Mouse (Mus musculus) cerebellum, postnatal 4 days (tissue): Measurements from ENCODE around the gene Fcor.

Experiments used
- DNase-seq, 2 experiments: peaks; one replicate each; pipeline ENCODE4 v3.0.0; 2022; ENCODE audit warnings: low spot score in 2 of 2, mixed read lengths in 1 of 2

The Fcor gene

DNA sequence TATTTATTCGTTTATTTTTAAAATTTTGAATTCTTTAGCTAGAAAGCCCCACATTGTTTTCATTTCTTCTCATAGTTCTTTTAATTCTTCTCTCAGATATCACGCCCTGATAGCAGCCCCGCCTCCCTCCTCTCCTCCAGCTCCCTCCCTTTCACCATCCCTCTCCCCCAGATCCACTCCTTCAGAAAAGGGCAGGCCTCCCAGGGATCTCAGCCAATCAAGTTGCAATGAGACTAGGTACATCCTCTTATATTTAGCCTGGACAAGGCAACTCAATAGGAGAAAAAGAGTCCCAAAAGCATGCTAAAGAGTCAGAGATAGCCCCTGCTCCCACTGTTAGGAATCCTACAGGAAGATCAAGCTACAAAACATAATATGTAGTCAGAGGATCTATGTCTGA lies 2.5 kb upstream of the Fcor start:
- DNase-seq = no peak

DNA sequence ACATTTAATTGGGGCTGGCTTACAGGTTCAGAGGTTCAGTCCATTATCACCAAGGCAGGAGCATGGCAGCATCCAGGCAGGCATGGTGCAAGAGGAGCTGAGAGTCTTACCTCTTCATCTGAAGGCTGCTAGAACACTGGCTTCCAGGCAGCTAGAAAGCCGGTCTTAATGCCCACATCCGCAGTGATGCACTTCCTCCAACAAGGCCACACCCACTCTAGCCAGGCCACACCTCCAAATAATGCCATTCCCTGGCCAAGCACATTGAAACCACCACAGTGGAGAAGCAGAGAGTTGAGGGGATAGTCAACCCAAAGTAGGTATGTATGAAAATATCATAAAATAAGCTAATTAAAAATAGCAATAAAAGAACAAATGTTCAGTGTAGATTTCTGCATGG lies 1.8 kb downstream of the Fcor start:
- DNase-seq = no peak

DNA sequence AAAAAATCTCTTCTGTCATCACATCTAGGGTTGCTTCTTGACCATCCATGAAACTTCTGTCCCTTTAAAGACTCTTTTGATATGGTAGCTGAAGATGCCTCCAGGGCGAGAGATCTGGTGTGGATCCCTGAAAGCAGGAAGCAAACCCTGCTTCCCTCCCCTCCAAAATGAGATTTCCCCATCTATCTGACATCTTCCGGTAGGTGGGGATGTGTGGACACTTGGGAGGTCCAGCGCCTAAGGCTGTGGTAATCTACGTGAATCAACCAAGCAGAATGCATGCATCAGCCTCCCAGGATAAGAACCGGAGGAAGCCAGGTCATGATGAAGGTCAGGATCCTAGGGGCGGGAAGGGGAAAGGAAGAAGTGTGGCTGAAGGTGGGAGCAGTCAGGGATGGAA lies 6.7 kb downstream of the Fcor start, which contains the start of gene Mcemp1:
Gene Mcemp1 (plus strand): TSS at position 248 of the 400 bp plus-strand sequence.
- DNase-seq = no peak

DNA sequence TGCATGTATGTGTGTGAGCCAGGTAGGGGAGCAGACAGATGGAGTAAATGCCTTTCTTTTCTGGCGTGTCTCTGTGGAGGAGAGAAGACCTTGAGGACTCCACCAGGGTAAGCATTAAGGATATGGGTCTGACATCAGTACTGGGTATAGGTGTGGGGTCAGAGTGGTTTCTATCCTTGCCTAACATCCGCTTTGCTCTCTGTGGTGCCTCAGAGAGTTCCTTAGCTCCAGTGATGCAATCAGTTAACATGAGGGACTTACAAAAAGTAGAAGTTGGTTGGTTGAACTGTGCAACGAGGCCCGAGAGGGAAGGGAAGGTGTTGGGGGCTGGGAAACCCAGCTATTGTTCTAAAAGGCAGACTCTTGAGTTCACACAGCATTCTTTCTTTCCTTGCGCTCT lies 7.8 kb downstream of the Fcor start:
- DNase-seq = no peak

DNA sequence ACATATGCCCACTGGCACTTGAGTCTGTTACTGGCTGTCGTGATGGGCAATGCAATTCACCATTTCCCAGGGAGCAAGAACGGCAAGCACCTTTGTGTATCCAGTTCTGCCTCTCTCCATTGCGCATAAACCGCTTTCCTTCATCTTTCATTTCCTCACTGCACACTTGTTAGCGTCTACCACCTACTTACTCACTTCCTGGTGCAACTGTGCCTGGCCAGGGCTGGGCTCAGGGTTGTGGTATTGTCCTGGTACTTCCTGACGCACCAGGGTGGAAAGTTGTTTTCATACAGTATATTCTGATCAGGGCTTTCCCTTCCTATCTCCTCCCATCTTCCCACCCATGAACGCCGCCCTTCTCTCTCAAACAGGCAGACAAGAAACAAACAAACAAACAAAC lies 11.3 kb downstream of the Fcor start:
- DNase-seq = no peak

DNA sequence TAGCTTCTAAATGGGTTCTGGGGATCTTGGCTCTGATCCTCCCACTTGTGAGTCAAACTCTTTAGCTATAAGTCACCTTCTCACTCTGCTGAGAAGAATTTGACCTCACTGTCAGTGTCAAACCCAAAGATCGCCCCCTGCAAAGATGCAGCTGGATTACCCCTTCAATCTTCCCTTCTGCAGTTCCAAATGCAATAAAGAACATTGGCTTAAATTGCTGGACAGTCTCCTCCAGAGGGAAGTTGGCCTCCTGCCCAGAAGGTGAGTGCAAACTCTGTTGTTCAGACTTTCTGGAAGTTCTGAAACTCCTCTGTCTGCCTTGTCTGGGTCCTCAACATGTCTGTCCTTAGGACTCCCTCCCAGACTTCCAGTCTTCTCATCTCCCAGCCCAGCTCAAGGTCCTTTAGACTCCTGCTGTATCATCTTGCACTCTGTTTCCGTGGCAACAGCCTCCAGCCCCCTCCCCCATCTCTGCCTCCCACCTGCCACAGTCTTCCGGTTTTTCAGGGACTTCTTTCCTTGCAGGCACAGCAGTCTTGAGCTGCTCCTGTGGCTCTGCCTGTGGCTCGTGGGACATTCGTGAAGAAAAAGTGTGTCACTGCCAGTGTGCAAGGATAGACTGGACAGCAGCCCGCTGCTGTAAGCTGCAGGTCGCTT lies 15.3 kb downstream of the Fcor start:
- DNase-seq = no peak

DNA sequence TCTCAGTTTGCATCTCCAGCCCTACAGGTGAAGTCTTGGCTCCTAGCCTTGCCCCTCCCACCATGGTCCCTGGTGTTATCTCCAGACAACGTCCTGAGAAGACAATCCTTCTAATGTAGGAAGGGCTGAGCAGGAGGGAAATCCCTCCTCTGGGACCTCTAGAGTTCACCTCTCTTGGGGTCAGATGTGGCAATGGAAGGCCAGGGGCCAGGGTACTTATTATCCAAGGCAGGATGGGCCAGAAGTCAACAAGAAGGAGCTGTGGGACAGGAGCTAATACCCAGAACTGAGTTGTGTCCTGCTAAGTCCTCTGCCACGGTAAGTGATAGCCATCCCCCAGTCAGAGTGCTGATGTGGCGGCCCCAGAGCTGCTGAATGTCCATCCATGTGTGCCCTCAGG lies 16.6 kb downstream of the Fcor start, which contains the start of gene Retn:
Gene Retn (plus strand): TSS at position 245 of the 400 bp plus-strand sequence.
- DNase-seq = no peak

DNA sequence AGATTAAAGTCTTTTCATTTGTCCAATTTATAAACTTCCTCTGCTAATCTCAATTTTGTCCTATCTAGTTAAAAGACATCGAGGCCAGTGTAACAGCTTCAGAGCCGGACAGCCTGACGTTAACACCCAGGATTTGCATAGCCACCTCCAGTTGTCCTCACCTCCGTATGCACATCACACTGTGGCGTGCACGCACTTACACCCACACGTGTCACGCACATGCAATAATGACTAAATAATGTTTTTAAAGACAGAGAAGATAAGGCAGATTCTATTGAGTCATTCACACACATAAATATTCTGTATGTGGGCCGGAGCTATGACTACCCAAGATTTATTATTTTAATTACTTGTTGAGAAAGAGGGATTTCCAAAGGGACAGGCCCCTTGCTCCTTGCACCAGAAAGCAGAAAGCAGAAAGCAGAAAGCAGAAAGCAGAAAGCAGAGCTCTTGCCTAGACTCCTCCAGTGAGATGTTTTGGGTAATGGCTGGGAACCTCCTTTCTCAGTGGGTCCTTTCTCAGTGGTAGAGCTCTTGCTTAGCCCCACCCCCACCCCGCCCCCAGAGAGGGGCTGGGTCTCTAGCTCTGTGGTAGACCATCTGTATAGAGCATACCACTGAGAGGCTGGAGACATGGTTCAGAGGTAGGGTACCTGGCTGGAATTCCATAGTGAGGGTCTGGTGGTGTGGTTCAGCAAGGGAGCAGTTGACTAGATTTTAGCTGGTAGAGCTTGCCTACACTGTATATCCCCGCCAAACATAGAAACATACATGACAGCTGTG lies 17.2 kb downstream of the Fcor start:
- no peak for DNase-seq

DNA sequence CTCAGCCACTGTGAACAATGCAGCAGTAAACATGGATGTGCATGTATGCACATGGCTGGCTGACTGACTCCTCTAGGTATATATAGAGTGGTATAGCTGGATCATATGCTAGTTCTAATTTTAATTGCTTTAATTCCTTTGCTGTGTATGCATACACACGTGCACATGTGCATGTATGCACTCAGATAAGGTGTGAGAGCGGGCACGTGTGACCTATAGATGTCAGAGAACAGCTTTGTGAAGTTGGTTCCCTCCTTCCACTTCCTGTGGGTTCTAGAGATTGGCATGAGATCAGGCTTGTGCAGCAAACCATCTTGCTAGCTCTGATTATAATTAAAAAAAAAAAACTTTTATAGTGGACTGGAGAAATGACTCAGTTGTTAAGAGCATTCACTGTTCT lies 19.3 kb downstream of the Fcor start:
- DNase-seq = no peak

DNA sequence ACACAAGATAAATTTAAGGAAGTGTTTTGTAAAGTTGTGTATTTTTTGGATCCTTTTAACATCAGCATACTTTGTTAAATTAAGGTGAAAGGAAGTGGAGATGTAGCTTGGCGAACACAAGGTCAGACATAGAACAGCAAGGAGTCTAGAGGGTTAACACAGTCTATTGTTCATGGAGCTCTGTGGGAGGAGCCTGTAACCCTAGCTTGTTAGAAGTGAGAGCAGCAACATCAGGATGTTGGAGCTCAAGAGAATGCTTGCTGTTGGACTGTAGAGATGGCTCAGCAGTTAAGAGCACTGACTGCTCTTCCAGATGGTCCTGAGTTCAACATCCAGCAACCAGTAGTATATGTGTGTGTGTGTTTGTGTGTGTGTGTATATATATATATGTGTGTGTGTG lies 23.2 kb downstream of the Fcor start:
- no peak for DNase-seq

DNA sequence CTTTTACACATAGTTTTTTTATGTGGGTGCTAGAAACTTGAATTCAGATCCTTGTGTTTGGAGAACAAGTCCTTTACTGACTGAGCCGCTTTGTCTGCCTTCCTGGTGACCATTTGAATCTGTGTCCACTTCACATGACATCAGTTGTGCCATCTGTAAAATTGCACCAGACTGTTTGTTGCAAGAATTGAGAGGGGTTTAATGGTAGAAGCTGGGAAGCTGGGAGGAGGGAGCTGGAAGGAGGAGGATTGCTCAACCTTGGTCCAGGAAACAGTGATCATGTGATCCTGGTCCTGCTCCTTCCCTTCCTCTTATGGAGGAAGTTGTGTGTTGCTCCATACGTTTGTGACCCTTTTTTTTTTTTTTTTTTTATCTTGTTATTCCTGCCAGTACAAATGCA lies 23.9 kb downstream of the Fcor start:
- no peak for DNase-seq

DNA sequence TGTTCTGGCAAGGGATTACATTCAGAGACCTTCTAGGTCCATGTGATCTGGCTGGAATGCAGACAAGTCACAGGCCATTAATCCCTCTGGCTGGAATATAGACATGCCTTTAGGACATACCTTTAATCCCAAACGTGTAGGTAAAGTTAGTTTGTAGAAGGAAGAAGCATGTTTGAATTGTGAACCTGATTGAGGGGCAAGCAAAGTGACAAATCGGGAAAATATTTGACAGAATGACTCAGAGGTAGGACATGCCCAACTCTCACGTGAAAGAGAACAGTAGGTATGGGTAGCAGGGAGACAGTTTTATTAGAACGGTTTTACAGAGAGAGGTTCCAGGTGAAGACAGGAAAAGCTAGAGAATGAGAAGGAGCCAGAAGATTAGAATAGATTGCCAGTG lies 24.6 kb downstream of the Fcor start:
- no peak for DNase-seq

DNA sequence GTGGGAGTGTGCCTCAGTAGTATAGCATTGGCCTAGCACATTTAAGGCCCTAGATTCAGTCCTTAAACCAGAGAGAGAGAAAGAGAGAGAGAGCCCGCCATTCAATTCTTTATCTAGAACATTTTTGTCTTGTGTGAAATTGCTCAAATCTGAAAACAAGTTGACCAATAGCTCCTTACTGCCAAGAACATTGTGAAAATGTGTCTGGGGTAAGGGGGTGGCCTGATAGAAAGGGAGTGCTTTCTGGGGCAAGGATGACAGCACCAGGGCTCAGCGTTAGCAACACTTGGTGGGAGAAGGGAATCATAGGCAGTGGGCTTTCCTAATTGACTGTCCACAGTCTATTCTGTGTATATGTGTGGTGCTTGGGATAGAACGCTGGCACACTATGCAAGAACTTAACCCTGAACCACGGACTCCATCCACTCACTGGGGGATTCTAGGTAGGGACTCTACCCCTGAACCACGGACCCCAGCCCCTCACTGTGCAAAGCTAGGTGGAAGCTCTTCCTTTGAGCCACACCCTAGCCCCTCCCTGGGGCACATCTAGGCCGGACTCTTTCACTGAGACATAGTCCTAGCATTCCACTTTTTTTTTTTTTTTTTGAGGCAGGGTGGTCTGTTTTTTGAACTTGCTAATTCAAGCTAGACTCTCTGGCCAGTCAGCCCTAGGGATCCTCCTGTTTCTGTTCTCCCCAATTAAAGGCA lies 25.2 kb downstream of the Fcor start:
- no peak for DNase-seq

DNA sequence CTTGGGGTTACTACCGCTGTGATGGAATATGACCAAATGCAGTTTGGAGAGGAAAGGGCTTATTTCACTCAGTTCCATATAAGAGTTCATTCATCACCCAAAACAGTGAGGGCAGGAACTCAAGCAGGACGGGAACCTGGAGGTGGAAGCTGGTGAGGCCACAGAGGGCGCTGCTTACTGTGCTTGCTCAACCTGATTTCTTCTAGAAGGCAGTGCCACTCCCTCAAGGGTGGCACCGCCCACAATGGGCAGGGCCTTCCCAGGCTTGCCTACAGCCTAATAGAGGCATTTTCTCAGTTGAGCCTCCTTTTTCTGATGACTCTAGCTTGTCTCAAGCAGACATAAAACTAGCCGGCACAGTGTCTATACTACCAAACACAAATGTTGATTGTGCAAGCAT lies 26.4 kb downstream of the Fcor start:
- DNase-seq = no peak

DNA sequence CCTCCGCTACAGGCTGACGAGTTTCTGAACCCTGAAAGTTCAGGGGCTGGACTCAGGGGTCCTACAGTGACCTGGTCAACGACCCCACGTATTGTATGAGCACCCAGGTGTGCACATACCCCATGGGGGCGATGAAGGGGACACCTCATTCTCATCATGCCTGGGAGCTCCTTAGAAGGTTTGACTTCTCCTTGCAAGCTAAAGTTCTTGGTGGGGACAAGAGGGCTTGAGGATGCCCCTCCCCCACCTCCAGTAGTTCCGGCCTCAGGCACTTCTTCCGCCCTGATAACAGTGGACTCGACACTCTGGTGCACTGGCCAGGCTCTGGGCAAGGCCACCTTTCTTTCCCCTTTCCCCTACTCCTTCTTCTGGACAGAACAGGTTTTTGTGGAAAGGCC lies 40.7 kb downstream of the Fcor start:
- DNase-seq = no peak

DNA sequence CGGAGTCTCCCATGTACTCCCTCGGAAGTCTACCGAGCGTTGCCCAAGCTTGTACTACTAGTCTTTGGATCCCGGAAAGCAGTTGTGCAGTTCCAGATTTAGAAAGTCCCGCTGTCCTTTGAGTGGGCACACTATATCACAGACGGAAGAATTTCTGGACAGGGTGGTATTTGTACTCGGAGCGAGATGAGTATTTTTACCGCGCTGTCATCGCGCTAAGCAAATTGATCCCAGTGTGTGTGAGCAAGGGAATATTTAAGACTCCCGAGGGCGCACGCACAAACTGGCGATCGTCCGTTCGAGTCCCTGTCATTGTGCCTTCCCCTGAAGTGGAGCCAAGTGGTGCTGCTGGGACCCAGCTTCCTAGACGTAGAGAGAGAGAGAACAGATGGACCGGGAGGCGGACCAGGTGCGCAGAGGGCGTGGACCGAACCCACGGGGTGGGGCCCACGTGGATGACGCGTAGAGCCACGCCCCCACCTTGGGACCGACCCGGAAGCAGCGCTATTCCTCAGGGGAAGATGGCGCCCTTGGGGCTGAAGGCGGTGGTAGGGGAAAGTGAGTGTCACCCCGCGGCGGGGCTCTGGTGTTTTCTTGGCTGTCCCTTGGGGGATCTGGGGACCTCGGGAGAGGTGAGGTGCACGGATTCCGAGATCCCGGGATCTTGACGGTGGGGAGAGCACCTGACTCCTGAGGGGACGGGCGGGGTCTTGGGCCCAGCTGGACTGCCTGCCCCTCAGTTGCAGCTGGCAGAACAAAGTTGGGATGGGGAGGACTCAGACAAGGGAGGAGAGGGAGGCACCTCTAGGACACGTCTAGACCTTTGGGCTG lies 41.3 kb downstream of the Fcor start, which contains the start of gene Stxbp2:
Gene Stxbp2 (plus strand): TSS at position 309 of the 831 bp plus-strand sequence.
- no peak for DNase-seq

DNA sequence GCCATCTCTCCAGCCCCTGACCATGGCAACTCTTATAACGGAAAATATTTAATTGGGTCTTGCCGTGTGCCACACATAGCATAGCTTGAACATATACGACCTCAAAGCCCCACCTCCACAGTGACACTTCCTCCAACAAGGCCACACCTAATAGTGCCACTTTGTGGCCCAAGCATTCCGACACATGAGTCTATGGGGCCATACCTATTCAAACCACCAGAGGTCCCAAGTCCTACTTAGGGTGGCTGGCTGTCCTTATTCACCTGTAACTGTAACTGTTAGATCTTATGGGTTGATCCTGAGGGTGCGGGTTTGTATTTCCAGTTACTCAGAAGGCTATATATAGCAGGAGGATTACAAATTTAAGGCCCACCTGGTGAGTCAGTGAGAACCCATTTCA lies 44.1 kb downstream of the Fcor start:
- DNase-seq = no peak

DNA sequence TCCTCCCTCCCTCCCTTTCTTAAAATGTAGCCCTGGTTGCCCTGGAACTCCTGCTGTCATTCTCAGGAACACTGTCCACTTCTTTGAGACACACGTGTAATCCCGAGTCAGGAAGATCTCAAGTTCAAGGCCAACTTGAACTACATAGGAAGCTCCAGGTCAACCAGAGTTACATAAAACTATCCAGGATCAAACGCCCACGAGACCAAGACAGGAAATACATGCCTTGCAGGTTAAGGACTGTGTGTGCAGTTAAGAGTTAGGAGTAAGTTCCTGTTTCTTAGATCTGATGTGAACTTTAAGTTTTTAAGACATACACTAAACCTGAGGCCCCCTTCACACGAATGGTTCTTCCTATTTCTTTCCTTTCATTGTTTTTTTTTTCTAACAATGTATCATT lies 45.2 kb downstream of the Fcor start:
- DNase-seq = no peak

DNA sequence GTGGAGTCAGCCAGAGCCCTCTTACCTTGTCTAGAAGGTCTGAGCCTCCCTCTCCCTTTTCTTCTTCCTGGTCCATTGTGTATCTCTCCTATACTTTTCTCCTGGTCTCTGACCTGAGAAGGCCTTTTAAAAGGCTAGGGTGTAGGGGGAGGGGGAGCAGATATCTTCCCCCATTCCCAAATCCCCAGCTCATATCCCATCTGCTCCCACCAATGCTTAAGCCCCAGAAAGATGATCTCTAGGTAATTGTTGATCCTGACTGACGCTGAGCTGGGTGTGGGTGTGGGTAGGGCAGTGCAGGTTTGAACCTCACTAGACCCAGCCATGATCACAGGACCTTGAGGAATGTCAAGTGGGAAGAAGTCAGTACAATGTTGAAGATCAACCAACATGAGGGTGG lies 46.7 kb downstream of the Fcor start, which contains the start of gene Pcp2:
Gene Pcp2 (minus strand): TSS at position 101 of the 400 bp plus-strand sequence.
- DNase-seq = no peak

DNA sequence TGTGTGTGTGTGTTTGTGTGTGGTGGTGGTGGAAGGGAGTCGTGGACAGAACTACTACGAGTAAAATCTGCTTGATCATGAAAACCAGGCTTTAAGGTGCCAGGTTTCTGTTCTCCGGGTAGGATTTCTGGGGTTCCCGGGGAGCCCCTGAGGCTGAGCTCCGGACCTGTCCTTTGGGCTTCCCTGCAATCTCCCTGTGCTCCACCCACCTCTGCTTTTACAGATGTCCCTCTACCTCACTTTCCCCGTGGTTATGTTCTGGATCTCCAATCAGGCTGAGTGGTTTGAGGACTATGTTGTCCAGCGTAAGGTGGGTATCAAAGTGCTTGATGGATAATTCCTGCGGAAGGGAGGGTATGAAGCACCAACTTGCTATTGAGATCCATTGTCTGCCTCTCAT lies 50.0 kb downstream of the Fcor start:
- DNase-seq = no peak

DNA sequence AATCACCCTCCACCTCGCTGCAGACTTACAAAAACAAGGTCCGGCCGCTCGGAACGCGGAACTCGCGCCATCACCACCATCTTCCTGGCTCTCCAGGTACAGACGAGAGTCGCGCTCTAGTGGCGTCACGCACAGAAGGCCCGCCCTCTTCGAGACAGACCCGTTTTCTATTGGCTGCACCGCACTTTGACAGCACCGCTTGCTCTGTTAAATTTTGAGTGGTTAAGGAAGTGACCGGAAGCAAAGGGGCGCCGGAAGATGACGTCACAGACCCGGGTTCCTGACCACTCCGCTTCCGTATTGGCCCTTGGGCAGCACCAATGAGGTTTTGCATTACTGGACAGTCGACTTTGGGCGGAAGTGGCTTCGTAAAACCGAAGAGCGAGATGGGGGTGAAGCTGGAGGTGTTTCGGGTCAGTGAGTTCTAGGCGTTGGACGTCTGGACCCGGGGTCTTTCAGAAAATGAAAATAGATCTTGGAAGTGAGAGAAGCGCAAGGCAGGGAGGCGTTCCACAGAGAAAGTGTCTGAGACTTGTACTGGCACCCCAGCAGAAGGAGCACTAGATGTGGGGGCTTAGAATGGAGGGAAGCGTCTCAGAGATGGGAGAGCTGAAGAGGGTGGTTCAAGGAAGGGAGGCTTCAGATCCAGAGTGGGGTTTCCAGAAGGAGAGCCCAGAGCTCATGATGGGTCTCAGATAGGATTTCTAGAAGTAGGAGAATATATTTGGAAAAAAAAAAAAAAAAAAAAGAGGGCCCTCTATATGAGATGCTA lies 50.8 kb downstream of the Fcor start, which contains the start of the genes Xab2 and Pet100:
Gene Xab2 (minus strand): TSS at position 118 of the 772 bp plus-strand sequence.
Gene Pet100 (plus strand): TSS at position 350 of the 772 bp plus-strand sequence.
- DNase-seq = peak; percentile 97 to 98
